Mouse (Mus musculus): ENCODE results near the gene Procr.

The Procr gene

GRCm38 (mm10) chr2:155804053-155804452, 53.1 kb downstream of the Procr start:
- DNase-seq (ENCODE audit: low spot score in 2 of 2), result no peak

Measured in spleen, postnatal 10 days (tissue).